Mouse (Mus musculus) mouse embryonic stem cell (cell line): ENCODE data around the gene Kcnh2.
"Not testable (repeated sequence)": the region's sequence is repeated elsewhere in the genome, so short reads cannot be mapped to it uniquely, and the experiment has no call there.

ENCODE experiments used
- in situ Hi-C, 2 experiments: fragments of 300-500 bp; cut with MboI; formaldehyde crosslinking; loops; 1 replicate in 1 of 2; 3 replicates in 1 of 2; pipeline ENCODE4 v1.14.3; 2019 to 2020; ENCODE audit warnings: low sequenced_read_pairs in 2 of 2, low pct_unique_long_range_greater_than_20kb in 1 of 2, mixed read lengths in 1 of 2; ENCODE audit not compliant: unreplicated experiment in 1 of 2

The Kcnh2 gene

DNA sequence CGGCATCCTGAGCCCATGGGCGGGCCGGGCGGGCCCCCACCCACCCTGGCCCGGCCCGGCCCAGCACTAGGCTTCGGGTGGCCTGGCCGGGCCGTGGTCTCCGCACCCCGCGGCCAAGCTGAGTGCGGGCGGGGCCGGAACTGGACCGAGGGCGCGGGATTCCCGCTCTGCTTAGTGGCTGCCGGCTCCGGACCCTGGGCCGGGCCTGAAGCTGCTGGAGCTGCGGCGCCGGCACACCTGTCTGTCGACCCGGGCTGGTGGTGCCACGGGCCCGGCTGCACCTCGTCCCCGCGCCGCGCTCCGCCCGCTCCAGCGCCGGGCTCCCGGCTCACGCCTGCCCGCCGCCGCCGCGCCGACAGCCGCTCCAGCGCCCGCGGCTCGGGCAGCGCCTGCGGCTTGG is at the start of gene Kcnh2:
TSS of gene Kcnh2 (minus strand) at position 327 of the 400 bp plus-strand sequence.
- in situ Hi-C loops: no loop called here

DNA sequence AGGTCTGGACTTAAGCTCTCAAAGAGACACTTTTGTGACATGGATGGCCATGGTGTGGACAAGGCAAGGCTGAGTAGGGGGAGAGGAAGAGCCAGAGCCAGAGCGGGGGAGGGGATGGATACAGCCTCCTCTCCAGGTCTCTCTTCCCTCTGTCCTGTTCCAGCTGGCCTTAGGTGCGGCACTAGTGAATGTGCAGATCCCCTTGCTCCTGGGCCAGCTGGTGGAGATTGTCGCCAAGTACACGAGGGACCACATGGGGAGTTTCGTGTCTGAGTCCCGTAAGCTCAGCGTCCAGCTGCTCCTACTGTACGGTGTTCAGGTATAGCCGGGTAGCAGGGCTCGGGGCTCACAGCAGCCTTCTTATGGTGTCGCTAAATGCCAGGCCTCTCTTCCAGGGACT is 49.0 kb upstream of the Kcnh2 start:
- in situ Hi-C loops: no loop called here

DNA sequence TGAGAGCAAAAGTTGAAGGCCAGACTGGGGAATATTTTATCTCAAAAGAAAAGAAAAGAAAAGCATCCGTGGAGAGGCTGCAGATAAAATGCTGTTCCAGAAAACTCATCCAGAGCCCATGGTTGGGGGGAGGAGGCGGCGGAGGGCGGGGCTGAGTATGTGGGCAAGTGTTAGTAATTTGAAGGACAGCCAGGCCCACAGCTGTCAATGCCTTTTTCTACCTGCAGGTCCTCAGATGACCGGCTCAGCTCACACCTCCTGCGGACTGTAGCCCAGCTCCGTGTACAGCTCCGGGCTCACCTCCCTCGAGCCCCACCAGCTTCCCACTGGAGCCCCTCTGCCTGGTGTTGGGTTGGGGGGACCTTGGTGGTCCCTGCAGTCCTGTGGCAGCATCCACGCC is 48.3 kb upstream of the Kcnh2 start:
- in situ Hi-C loops: no loop called here

DNA sequence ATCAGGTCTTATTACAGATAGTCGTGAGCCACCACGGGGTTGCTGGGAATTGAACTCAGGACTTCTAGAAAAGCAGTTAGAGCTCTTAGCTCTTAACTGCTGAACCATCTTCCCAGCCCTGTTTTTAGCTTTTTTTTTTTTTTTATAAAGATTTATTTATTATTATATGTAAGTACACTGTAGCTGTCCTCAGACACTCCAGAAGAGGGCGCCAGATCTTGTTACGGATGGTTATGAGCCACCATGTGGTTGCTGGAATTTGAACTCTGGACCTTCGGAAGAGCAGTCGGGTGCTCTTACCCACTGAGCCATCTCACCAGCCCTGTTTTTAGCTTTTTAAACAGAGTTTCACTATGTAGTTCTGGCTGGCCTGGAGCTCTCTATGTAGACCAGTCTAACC is 44.9 kb upstream of the Kcnh2 start:
- in situ Hi-C loops: not testable (repeated sequence)

DNA sequence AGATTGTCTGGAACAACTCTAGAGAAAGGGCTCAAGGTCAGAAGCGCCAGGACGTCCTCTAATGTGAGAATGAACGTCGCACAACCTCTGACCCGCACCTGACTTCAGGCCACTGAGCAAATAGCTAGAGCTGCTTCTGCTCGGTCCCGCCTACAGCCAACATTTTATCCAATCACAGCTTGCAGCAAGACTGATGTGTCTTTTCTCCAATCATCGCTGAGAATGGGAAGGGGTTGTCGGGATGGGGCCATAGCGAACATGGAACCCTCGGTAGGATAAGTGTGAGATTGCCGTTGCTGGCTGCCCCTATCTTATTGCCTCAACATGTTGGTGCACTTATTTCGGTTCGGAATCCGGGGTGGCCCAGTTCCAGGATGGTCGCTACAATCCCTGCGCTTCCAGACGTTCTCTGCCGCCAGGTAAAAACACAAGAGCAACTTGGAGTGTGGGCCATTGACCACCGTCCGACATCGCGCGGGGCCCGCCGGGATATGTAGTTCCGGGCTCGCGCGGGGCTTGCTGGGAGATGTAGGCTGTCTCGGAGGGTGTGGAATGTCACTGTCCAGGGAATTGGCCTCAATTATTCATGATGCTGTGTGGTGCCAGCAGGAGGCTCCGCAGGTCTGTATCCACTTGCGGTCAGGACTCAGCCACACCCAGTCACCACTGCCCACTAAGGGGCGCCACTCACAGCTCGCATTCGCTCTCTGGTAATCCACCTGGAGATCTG is 42.9 kb upstream of the Kcnh2 start:
- in situ Hi-C loops: no loop called here

DNA sequence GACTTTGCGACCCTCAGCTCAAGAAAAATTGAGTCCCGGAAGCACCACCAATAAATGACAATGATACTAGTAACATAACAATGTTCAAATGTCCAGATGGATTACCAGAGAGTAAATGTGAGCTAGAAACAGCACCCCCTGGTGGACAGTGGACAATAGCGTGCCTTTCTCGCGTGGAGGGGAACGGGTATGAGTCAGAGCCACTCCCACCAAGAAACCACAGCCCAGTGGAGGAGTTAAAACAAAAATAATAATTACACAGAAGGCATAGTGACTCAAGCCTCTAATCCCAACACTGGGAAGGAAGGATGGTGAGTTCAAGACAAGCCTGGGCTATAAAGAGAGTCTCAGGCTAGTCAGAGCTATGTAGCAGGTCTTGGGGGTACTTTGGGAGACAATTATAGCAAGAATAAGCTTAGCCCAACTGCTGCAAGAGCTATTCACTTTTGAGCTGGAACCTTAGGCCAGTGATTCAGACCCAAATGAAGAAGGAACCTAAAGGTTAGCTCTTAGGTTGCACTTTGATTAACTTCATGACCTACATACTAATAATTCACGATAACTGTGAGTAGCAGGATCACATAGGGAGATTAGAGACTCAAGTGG is 42.1 kb upstream of the Kcnh2 start, which contains the start of gene Abcb8:
TSS of gene Abcb8 (plus strand) at position 272 of the 606 bp plus-strand sequence.
- in situ Hi-C loops: no loop called here

DNA sequence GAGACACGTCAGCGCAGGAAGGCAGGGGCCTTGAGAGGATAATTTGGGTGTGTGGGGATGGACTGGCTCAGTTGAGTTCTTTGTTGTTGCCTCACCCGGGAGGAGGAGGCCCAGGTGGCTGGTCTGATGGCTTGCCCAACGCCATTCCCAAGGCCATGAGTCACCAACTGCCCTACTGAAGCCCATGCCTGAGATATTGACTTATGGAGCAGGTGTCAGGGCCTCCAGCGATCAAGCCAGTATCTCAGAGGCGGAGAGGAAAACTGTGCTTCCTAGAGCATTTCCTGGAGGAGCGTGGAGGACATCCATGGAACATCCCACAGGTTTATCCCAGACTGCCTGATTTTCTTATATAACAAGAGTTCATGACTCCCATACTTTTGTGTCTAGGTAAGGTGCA is 41.3 kb upstream of the Kcnh2 start:
- in situ Hi-C loops: no loop called here

DNA sequence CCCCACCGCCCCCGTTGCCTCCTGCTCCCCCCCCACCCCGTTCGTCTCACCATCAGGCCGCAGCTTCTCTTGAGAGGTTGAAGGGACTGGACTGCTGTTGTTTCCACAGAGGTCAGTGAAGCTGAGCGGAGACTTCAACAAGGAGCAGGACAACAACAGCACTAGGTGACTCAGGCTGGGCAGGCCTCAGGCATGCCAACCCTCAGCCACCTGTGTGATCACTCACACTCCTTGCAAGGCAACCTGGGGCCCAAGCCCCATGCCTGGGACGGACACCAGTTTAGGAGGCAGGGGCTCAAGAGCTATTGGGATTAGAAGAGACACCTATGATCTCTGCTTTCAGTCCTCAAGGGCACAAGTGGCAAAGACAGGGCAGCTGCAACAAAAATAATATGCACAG is 40.5 kb upstream of the Kcnh2 start, which contains the start of gene Atg9b:
TSS of gene Atg9b (minus strand) at position 280 of the 400 bp plus-strand sequence.
- in situ Hi-C loops: no loop called here

DNA sequence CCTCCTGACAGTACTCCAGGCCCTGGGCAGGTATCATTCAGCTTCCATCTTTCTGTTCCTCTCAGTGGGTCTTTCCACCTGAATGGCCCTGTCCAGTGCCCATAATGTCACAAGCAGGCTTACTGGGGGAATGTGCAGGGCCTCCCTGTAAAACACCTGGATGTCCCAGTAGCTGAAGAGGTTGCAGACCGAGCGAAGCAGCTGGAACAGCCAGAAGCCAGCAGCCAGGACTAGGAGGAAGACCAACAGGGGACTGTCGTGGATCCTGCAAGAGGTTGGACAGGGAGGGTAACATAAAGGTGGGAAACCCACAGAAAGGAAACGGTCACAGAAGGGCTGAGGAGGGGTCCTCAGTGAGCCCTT is 38.2 kb upstream of the Kcnh2 start:
- in situ Hi-C loops: no loop called here

DNA sequence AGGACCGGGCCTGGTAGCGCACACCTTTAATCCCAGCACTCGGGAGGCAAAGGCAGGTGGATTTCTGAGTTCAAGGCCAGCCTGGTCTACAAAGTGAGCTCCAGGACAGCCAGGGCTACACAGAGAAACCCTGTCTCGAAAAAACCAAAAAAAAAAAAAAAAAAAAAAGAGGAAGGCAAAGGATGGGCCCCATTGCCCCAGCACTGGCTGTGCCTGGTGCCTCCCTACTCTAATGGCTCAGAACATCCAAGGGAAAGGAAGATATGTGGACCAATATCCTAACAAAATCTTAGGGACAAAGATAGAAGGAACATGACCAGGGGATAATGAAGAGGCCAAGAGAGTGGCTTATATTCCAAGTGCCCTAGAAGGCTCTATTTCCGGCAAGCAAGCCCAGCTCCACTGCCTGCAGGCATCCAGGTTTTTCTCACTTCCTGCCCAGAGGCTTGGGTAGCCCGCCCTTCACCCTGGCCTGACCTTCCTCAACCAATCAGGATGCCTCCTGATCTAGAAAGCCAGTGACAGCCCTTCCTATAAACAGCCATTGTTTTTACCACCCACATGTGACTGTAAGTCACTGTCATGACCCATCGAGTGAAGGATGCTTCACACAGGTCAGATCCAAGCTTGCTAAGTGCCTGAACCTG is 37.7 kb upstream of the Kcnh2 start:
- in situ Hi-C loops: no loop called here

DNA sequence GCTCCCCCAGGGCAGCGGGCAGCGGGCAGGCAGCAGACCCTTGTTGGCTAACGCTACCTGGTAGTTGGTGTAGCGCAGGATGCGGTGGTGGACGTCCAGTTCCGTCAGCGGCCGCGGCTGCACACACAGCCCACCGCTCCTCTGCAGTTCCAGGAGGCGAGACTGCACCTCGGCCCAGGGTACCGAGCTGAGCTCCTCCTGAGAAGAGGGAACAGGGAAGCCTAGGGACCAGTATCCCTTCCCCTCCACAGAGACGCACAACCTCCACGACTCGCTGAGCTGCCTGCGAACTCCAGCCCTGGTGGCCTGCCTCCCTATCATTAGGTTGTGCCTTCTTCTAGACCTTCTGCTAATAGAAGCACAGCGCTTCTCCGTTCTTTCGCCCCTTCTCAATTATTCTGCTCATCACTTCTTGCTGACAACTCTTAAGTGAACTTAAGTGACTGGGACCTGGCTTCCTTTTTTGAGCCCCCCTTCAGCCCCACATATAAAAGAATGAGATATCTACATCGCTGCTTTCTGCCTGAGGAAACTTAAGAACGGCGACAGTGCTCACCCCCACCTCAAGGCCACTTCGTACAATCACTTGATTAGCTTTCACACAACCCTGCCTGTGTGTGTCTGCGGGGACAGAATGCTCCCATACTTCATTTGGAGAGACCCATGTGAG is 37.0 kb upstream of the Kcnh2 start:
- in situ Hi-C loops: no loop called here

DNA sequence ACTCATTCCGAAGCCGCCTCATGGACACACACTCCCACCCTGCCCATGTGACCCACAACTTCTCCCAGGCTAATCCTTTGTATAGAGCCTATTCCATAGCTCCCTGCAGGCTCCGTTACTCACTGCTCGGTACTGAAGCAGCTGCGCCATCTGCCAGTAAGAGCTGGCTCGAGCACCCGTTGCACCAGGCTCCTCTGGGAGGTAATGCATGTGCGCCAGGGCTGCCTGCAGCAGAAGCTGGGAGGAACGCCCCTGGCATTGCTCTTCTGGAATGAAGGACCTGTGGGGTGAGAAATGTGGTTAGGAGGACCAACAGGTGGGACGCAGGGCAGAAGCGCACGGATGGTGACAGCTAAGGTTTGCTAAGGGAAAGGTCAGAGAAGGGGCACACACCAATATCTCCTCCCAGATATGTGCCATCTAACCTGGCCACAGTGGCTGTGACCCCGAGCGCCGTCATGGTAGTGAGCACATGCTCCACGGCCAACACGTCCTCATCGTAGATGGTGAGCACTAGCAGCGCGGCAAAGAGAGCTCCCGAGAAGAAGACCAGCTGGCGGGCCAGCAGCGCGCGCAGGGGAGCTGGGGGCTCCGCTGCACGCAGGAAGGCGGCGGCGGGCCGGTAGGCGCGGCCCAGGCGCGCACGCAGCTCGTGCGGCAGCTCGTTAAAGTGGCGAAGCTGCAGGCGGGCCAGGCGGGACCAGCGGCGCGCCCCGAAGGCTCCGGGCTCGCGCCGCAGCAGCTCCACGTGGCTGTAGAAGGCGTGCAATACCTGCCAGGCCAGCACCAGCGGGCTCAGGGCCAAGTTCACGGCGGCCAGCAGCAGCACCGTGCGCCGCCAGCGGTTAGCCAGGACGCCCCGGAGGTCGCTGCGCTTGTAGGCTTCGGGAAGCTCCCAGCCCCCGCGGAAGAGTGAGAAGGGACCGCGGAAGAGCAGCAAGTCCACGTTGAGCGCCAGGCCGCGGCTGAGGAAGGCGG is 36.1 kb upstream of the Kcnh2 start:
- in situ Hi-C loops: no loop called here

DNA sequence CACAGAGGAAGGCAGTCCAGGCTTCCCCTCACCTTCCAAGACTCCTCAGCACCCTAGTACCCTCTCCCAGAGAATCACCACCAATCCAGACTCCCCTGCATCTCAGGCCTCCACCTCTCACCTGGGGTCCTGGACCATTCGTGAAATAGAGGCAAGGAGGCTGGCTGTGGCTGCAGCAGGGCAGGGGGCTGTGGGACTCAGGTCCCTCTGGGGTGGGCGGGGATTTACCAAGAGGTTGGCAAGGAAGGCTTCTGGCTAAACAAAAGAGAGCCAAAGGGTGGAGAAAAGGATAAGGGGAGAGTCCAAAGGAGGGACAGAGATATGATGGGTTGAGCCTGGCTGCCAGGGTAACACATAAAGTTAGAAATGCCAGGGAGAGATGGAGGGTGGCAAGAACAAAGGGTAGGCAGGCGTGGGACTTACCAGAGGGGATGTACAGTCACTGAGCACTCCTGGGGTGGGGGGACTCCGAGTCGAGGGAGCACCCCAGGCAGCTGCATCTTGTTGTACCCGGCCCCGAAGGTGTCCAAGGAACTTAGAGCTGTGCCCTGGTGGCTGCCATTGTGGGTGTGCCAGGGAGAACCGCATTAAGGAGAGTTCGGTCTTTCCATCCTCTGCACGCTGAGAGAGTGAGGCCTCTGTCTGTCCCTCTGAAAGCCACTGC is 34.6 kb upstream of the Kcnh2 start:
- in situ Hi-C loops: no loop called here

DNA sequence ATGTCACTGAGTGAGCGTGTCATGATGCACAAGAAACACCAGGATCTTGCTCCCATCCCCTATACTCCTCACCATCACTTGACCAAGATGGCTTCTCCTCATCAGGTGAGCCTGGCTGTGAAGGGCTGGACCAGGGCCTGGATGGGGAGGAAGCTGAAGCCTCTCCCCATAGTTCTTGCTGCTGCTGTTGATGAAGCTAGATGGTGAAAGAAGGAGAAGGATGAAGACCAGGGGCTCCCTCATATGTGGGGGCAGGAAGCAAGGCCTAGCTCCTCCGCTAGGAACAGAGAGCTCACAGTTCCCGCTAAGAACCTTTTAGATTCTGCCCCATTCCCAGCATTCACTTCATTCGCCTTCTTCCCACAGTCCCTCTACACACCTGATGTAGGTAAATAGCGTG is 34.0 kb upstream of the Kcnh2 start:
- in situ Hi-C loops: no loop called here

DNA sequence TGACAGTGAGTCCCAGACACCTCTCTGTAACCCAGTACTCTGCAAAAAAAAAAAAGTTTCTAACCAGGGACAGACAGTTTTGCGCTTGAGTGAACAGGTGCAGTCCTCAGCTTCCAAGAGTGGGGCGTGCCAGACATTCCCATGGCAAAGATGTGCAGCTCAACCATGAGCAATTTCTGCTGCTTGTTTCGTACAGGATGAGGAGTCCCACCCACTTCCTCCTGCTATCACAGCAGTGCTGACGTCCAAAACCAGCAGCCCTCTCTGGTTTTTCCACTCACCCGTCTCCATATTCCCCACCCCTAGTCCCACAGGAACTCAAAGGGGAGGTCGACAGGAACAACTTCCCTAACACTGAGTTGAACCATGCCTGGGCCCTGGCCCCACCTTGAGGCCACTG is 33.0 kb upstream of the Kcnh2 start:
- in situ Hi-C loops: no loop called here

DNA sequence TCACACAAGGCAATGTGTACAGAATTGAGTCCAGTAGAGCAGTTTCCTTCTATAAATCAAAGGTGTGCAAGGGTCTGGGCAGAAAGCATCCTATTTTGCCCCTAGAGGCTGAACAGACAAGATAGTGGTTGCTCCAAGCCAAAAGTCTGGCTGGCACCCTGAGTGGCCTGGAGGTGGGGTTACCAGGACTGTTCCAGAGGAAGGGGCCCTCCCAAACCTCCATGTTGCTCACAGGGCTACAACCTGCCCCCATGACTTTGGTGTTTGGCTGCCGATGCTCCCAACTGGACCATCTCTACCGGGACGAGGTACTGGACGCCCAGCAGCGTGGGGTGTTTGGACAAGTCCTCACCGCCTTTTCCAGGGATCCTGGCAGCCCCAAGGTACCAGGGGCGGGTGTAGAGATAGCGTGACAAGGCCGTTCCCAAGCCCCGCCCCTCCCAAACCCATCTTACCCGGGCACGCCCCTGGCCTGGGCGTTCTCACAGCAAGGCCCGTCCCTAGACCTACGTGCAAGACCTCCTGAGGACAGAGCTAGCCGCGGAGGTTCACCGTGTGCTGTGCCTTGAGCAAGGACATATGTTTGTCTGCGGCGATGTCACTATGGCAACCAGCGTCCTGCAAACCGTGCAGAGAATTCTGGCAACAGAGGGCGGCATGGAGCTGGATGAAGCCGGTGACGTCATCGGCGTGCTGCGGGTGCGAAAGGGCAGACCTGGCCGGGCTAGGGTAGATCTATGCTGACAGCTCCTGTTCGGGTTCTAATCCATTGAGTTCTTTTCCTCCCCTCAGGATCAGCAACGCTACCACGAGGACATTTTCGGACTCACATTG is 31.8 kb upstream of the Kcnh2 start:
- in situ Hi-C loops: no loop called here

DNA sequence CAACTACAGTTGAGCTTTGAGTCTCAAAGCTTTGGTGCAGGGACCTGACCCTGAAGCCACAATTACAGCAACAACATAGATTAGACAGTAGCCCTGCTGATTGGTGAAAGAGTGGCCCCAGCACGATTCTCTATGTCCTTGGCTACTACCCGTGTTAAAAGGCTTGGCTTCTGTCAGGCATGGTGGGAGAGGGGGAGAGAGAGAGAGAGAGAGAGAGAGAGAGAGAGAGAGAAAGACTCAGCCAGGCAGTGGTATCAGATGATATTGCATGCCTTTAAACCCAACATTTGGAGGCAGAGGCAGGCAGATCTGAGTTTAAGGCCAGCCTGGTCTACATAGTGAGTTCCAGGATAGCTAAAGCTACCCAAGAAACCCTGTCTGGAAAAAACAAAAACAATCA is 30.6 kb upstream of the Kcnh2 start:
- in situ Hi-C loops: no loop called here
